Mouse (Mus musculus): ENCODE measurements around the gene Kcnj12. TPM values are rescaled to one million over a fixed set of nuclear protein-coding genes. Genes with fewer than 3 reads are reported as not detected.

Gene Kcnj12
- total RNA-seq (2012; rRNA removed) (not detected in 2 replicates), polyA plus RNA-seq (2012; ENCODE audit: insufficient read depth in 1 of 2, insufficient read length in 2 of 2, low read depth in 1 of 2, low replicate concordance in 2 of 2, missing spikeins in 1 of 2) (not detected)

DNA sequence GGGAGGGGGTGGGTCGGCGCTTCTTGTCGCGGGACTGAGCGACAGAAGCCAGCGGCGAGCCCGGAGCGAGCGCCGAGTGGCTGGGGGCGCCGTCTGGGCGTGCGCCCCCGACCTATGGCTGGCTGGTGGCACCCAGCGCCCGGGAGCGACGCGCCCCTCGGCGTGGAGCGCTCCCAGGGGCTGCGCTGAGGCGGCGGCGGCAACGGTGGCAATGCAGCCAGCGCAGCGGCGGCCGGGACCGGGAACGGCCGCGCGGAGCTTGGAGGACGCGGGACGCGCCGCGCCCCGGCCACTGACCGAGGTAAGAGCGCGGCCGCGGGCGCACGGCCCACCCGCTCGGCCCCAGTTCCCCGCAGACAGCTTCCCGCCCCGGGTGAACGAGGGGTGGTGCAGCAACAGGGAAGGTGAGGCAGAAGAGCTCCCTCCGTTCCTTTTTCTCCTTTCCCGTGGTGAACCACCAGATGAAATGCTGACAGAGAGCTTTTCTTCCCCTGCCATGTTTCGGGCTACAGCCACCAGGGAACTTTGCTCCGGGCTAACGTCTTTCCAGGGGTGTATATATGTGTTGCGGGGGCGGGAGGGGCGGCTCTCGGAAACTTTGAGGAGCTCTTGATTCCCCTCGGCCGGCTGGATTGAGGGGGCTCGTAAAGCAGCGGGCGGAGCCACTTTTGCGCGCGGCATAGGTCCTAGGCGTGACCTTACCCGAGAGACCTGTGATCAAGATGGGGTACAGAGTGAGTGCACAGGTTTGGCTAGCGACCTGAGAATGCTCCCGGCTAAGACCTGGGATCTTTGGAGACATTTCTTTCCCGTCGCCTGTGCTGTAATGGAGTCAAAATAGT, at the start of gene Kcnj12:
Gene Kcnj12, plus strand, starts transcription at position 15 of the 842 bp plus-strand sequence.
- Histone ChIP-seq H3K4me1 (ENCODE audit: control insufficient read depth in 1 of 2, insufficient read depth in 2 of 2, low read length in 2 of 2) (no peaks in the 10 kb centered on the region), H3K9me3 (replicated peaks; ENCODE audit: insufficient read depth, low read length) (no peaks in the 10 kb centered on the region), H3K27ac (ENCODE audit: control insufficient read depth, low read depth, low read length) (no peak within 1 kb of the TSS), H3K27me3 (ENCODE audit: control insufficient read depth in 1 of 2, insufficient read depth in 2 of 2, low read length in 2 of 2) (peaks cover under 1 to 5% of the 10 kb centered on the region in 2 experiments), H3K9ac (ENCODE audit: control insufficient read depth, low read depth, low read length, poor library complexity, severe bottlenecking) (no peak within 1 kb of the TSS), H3K4me3 (ENCODE audit: control insufficient read depth in 1 of 2, insufficient read depth in 1 of 2, low read depth in 2 of 2, low read length in 2 of 2) (no peak within 1 kb of the TSS), H3K79me2 (ENCODE audit: control insufficient read depth, insufficient read depth, low read length, poor library complexity) (no peaks in the 10 kb centered on the region), H3K36me3 (ENCODE audit: control insufficient read depth in 1 of 2, insufficient read depth in 2 of 2, low read length in 2 of 2) (no peaks in the 10 kb centered on the region)
- TF ChIP-seq RCOR1 (IDR thresholded peaks at IDR 0.05; ENCODE audit: low read depth, low read length), result no peak
- TF ChIP-seq ETS1 (IDR thresholded peaks at IDR 0.05; ENCODE audit: low read depth, low read length), result no peak
- no peak for TF ChIP-seq TAL1 (IDR thresholded peaks at IDR 0.05; ENCODE audit: low read length)
- no peak for TF ChIP-seq MAX (IDR thresholded peaks at IDR 0.05; ENCODE audit: low read length)
- TF ChIP-seq ZC3H11A (IDR thresholded peaks at IDR 0.05; ENCODE audit: low read depth, low read length), result no peak
- no peak for TF ChIP-seq TCF12 (IDR thresholded peaks at IDR 0.05; ENCODE audit: low read depth, low read length)
- no peak for TF ChIP-seq USF1 (IDR thresholded peaks at IDR 0.05; ENCODE audit: low read depth, low read length)
- no peak for DNase-seq (ENCODE audit: low read depth, low spot score)

DNA sequence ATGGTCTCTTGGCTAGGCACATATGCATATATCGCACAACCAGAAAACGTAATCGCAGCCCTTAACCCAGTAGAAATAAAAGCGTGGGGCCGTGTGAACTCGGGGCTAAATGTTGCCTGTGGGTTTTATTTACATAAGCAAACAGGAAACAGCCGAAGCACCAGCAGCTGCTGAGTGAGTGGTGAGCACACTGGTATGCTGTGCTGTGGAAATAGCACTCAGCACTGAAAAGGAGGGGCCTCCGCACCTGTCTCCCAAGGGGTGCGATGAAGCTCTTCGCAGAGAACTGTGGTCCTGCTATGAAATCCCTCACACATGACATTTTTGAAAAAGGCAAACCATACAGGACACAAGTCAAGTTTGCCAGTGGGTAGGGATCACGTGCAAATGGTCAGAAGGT, 47.3 kb upstream of the Kcnj12 start:
- no peaks in the 10 kb centered on the region for H3K79me2 ChIP-seq (ENCODE audit: control insufficient read depth, insufficient read depth, low read length, poor library complexity)
- no peaks in the 10 kb centered on the region for H3K4me1 ChIP-seq (ENCODE audit: control insufficient read depth in 1 of 2, insufficient read depth in 2 of 2, low read length in 2 of 2)
- peaks cover 4 to 13% of the 10 kb centered on the region in 2 experiments; a peak in 3 of 4 replicates for H3K27me3 ChIP-seq (ENCODE audit: control insufficient read depth in 1 of 2, insufficient read depth in 2 of 2, low read length in 2 of 2)
- no peak overlapping the region for H3K4me3 ChIP-seq (ENCODE audit: control insufficient read depth in 1 of 2, insufficient read depth in 1 of 2, low read depth in 2 of 2, low read length in 2 of 2)
- no peaks in the 10 kb centered on the region for H3K9me3 ChIP-seq (replicated peaks; ENCODE audit: insufficient read depth, low read length)
- no peak for TF ChIP-seq HCFC1 (IDR thresholded peaks at IDR 0.05; ENCODE audit: low read depth, low read length)
- no peak for TF ChIP-seq ZKSCAN1 (IDR thresholded peaks at IDR 0.05; ENCODE audit: low read depth, low read length)
- TF ChIP-seq CHD2 (IDR thresholded peaks at IDR 0.05; ENCODE audit: low read length), result no peak
- TF ChIP-seq ETS1 (IDR thresholded peaks at IDR 0.05; ENCODE audit: low read depth, low read length), result no peak
- TF ChIP-seq NELFE (IDR thresholded peaks at IDR 0.05; ENCODE audit: low read depth, low read length), result no peak
- no peak for TF ChIP-seq RAD21 (IDR thresholded peaks at IDR 0.05; ENCODE audit: low read depth, low read length)
- TF ChIP-seq UBTF (IDR thresholded peaks at IDR 0.05; ENCODE audit: borderline replicate concordance, insufficient read depth, low read depth, low read length), result no peak
- TF ChIP-seq SMC3 (IDR thresholded peaks at IDR 0.05; ENCODE audit: low read depth, low read length), result no peak
- no peak for TF ChIP-seq TCF12 (IDR thresholded peaks at IDR 0.05; ENCODE audit: low read depth, low read length)
- H3K36me3 ChIP-seq (ENCODE audit: control insufficient read depth in 1 of 2, insufficient read depth in 2 of 2, low read length in 2 of 2), result no peaks in the 10 kb centered on the region
- DNase-seq (ENCODE audit: low read depth, low spot score), result no peak
- H3K9ac ChIP-seq (ENCODE audit: control insufficient read depth, low read depth, low read length, poor library complexity, severe bottlenecking), result no peak overlapping the region
- H3K27ac ChIP-seq (ENCODE audit: control insufficient read depth, low read depth, low read length), result no peak overlapping the region
